Mouse (Mus musculus) heart, postnatal 0 days (tissue): ENCODE measurements around the gene Timm13. TPM values are rescaled to one million over a fixed set of nuclear protein-coding genes. Genes with fewer than 3 reads are reported as not detected.
A peak's percentile ranks its signal among the peaks of the same experiment; 100 is the strongest.

Experiments used
- ATAC-seq: fragments of 200-750 bp; cut with Nextera tagmentation; 2 replicates; pipeline ENCODE4 v1.8.0; 2017; ENCODE audit warnings: low read depth, moderate number of reproducible peaks, moderate library complexity; ENCODE audit not compliant: insufficient read depth
- DNase-seq: peaks from one replicate; pipeline ENCODE4 v3.0.0-alpha.2; 2016; ENCODE audit warnings: low spot score
- H3K27ac ChIP-seq: fragments of 300-500 bp; sonication (generic); 2 replicates; pipeline ENCODE4 v1.5.1; 2014; ENCODE audit warnings: low read depth, mild to moderate bottlenecking
- H3K27me3 ChIP-seq: fragments of 300-500 bp; sonication (generic); 2 replicates; pipeline ENCODE4 v1.6.1; 2014; ENCODE audit warnings: low read length, mixed read lengths; ENCODE audit not compliant: control insufficient read depth, insufficient read depth
- H3K36me3 ChIP-seq: fragments of 300-500 bp; sonication (generic); replicated peaks from 2 replicates; pipeline ENCODE4 v1.6.1; 2014; ENCODE audit warnings: low read length, mixed read lengths; ENCODE audit not compliant: control insufficient read depth, insufficient read depth
- H3K4me1 ChIP-seq: fragments of 300-500 bp; sonication (generic); 2 replicates; pipeline ENCODE4 v1.6.1; 2014; ENCODE audit warnings: antibody characterized with exemption; ENCODE audit not compliant: control insufficient read depth, insufficient read depth
- H3K4me2 ChIP-seq: fragments of 300-500 bp; sonication (generic); 2 replicates; pipeline ENCODE4 v1.6.1; 2014; ENCODE audit warnings: low read depth, mild to moderate bottlenecking, low read length, moderate library complexity
- H3K4me3 ChIP-seq: fragments of 300-500 bp; sonication (generic); 2 replicates; pipeline ENCODE4 v1.5.1; 2014; ENCODE audit warnings: low read depth, low read length
- H3K9ac ChIP-seq: fragments of 300-500 bp; sonication (generic); replicated peaks from 2 replicates; pipeline ENCODE4 v1.6.1; 2014; ENCODE audit warnings: low read depth, low read length, mixed read lengths
- H3K9me3 ChIP-seq: fragments of 300-500 bp; sonication (generic); replicated peaks from 2 replicates; pipeline ENCODE4 v1.6.1; 2016; ENCODE audit warnings: low read length; ENCODE audit not compliant: control insufficient read depth
- CTCF ChIP-seq: IDR thresholded peaks from 2 replicates; pipeline ENCODE4 v1.5.1; 2016; ENCODE audit warnings: antibody characterized with exemption, control low read depth, low read depth
- EP300 ChIP-seq: IDR thresholded peaks from 2 replicates; pipeline ENCODE4 v1.6.1; 2016; ENCODE audit warnings: antibody characterized with exemption, low read depth
- WGBS: fragments of 180-500 bp; shearing (Covaris S2); extraction: QIAGEN DNeasy Blood & Tissue Kit; methylation state at CpG from one replicate; pipeline ENCODE4 v1.1.7; 2014; 5-methylcytosine and 5-hydroxymethylcytosine counted together
- polyA plus RNA-seq: library from polyadenylated mRNA; unstranded; fragments of >200 nt; fragmentation: Nextera tagmentation; extraction: Ambion mirVana; gene quantifications from 2 replicates; pipeline ENCODE4 v1.2.1, GENCODE M21; 2015
- total RNA-seq: library from RNA; depleted of rRNA; stranded (reverse); fragments of >200 nt; gene quantifications from 2 replicates; pipeline ENCODE4 v1.2.3, GENCODE M21; 2014; ENCODE audit warnings: low replicate concordance

Gene Timm13
- total and polyA plus RNA-seq, 2 experiments from 2014 or later: 256 to 355 TPM

- no peak for ATAC-seq
- Histone ChIP-seq H3K4me1 (peaks cover 55% of the 10 kb centered on the region), H3K36me3 (no peaks in the 10 kb centered on the region), H3K4me3 (peak overlapping the region; percentile 66), H3K4me2 (peak overlapping the region; percentile 76), H3K27ac (no peak overlapping the region), H3K9me3 (no peaks in the 10 kb centered on the region), H3K9ac (peak overlapping the region; percentile 48), H3K27me3 (no peaks in the 10 kb centered on the region)
- 6% methylated on average over 17 of the region's 17 CpGs for WGBS
- DNase-seq: no peak
- no peak for TF ChIP-seq EP300
- TF ChIP-seq CTCF: no peak
Measured at GRCm38 (mm10) chr10:80932700-80933420, 32.1 kb upstream of the Timm13 start.

GRCm38 (mm10) chr10:80932206-80932605 is 31.4 kb upstream of the Timm13 start:
- Histone ChIP-seq H3K9me3 (no peaks in the 10 kb centered on the region), H3K36me3 (no peaks in the 10 kb centered on the region), H3K4me1 (peaks cover 49% of the 10 kb centered on the region), H3K4me3 (peak overlapping the region; percentile 66), H3K27me3 (no peaks in the 10 kb centered on the region), H3K4me2 (peak overlapping the region; percentile 76), H3K9ac (peak overlapping the region; percentile 48), H3K27ac (no peak overlapping the region)
- no peak for DNase-seq
- 4% methylated on average over 20 of the region's 20 CpGs for WGBS
- no peak for ATAC-seq
- TF ChIP-seq CTCF (no peak), EP300 (no peak)

GRCm38 (mm10) chr10:80931695-80932094 is 30.9 kb upstream of the Timm13 start:
- Histone ChIP-seq H3K9me3 (no peaks in the 10 kb centered on the region), H3K4me2 (peak overlapping the region; percentile 76), H3K27ac (peak overlapping the region; percentile 82), H3K4me3 (peak overlapping the region; percentile 66), H3K4me1 (peaks cover 44% of the 10 kb centered on the region), H3K27me3 (no peaks in the 10 kb centered on the region), H3K9ac (peak overlapping the region; percentile 48; the same call in 1 of the 2 replicates), H3K36me3 (no peaks in the 10 kb centered on the region)
- DNase-seq: no peak
- TF ChIP-seq EP300 (no peak), CTCF (no peak)
- no peak for ATAC-seq
- 6% methylated on average over 26 of the region's 26 CpGs for WGBS

DNA sequence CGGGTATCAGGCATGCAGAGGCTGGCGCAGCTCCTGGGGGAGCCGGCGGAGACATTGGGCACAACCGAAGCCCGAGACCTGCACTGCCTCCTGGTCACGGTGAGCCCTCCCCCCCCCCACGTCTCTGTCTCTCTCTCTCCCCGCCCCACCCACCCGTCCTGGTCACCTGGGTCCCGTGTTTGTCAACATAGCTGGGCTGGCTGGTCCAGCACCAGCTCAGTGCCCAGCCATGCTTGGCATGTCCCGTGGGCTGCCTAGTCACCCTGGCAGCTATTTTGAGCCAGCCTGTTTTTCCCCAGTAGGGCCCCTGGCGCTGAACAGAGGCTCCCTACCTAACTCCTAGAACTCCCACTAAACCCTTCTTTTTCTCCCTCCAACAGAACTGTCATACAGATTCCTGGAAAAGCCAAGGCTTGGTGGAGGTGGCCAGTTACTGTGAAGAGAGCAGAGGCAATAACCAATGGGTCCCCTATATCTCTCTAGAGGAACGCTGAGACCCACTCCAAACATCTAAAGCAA is 30.4 kb upstream of the Timm13 start:
- WGBS: 5% methylated on average over 13 of the region's 14 CpGs
- H3K4me2 ChIP-seq: peak overlapping the region; percentile 76
- peak overlapping the region; percentile 66 for H3K4me3 ChIP-seq
- H3K4me1 ChIP-seq: peaks cover 39% of the 10 kb centered on the region
- ATAC-seq (peak; percentile 30), DNase-seq (peak; percentile 67)
- peak overlapping the region; percentile 79 for H3K9ac ChIP-seq
- H3K27me3 ChIP-seq: no peaks in the 10 kb centered on the region
- TF ChIP-seq EP300: no peak; the same call in 1 of the 2 replicates
- no peak for TF ChIP-seq CTCF
- H3K36me3 ChIP-seq: no peaks in the 10 kb centered on the region
- no peaks in the 10 kb centered on the region for H3K9me3 ChIP-seq
- H3K27ac ChIP-seq: peak overlapping the region; percentile 82

DNA sequence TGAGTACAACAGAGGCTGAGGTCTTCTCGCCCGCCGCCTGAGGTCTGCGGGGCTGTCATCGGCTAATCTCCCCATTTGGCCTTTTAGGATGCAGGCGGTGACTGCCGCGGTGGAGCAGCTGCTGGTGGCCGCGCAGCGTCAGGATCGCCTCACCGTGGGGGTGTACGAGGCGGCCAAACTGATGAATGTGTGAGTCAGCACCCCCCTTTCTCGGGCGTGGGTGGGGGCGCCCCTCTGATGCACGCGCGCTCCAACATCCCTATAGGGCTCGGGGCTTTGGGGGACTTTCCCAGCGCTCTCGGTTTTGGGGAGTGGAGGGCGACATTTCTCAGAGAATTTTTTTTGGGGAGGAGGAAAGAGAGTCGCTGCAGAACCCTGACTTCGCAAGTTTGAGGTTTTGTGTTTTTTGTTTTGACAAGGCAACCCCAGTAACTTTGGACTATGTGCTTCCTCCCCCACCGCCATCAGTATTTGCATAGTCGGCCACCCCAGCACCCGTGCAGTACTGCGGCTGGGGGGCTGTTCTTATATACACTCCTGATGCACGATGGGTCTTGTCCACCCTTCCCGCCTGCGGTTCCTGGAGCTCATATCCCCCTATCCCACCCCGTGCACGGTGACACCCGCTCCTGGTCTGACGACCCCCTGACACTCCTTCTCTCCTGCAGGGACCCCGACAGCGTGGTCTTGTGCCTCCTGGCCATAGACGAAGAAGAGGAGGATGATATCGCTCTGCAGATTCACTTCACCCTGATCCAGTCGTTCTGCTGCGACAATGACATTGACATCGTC is 29.8 kb upstream of the Timm13 start:
- Histone ChIP-seq H3K27me3 (no peaks in the 10 kb centered on the region), H3K9me3 (no peaks in the 10 kb centered on the region), H3K27ac (peak overlapping the region; percentile 82), H3K36me3 (no peaks in the 10 kb centered on the region), H3K4me2 (peak overlapping the region; percentile 76), H3K9ac (peak overlapping the region; percentile 79), H3K4me1 (peaks cover 32% of the 10 kb centered on the region), H3K4me3 (peak overlapping the region; percentile 66)
- DNase-seq: no peak
- ATAC-seq: peak; percentile 16; the same call in 1 of the 2 replicates
- under 1% methylated on average over 44 of the region's 45 CpGs for WGBS
- TF ChIP-seq EP300: no peak
- peak; percentile 1; the same call in 1 of the 2 replicates for TF ChIP-seq CTCF
